Mouse (Mus musculus): Measurements from ENCODE around the gene Tanc1. TPM values are rescaled to one million over a fixed set of nuclear protein-coding genes. Genes with fewer than 3 reads are reported as not detected.

The Tanc1 gene
- polyA plus RNA-seq, 1 experiment from 2014 or later, result 24.8 TPM

DNA sequence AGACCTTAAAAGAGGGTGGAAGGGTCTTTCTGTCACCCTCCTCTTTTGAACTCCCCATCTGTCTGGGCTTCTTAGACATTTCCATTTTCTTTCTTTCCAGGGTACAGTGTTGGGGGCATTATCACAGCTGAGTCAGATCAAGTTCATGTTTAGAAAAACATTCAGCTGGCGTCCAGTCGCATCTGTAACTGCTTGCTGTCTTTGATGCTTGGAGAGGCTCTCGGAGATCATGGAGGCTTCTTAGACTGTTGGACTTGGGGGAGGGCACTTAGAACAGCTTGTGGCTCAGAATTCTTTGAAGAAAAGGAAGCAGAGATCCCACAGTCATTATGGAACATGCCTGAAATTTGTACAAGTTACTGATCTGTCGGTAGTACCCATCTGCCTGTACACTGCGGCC is 121.6 kb downstream of the Tanc1 start:
- Histone ChIP-seq H3K4me2 (replicated peaks; ENCODE audit: low read depth, low read length) (no peak overlapping the region), H3K36me3 (ENCODE audit: control insufficient read depth, insufficient read depth, low read length) (no peaks in the 10 kb centered on the region; the same call in 1 of the 2 replicates), H3K27ac (ENCODE audit: low read length) (no peak overlapping the region; the same call in 1 of the 2 replicates), H3K4me3 (ENCODE audit: low read depth, low read length) (no peak overlapping the region), H3K4me1 (ENCODE audit: control insufficient read depth, insufficient read depth, low read length) (peaks cover 4% of the 10 kb centered on the region; the same call in 1 of the 2 replicates), H3K27me3 (ENCODE audit: control insufficient read depth, insufficient read depth, low read length) (no peaks in the 10 kb centered on the region), H3K9ac (replicated peaks; ENCODE audit: low read depth, low read length) (no peak overlapping the region), H3K9me3 (ENCODE audit: control insufficient read depth, low read depth, low read length) (no peaks in the 10 kb centered on the region)
- 51% methylated on average over 5 of the region's 5 CpGs for WGBS
- ATAC-seq (ENCODE audit: insufficient number of reproducible peaks, insufficient read depth, low FRiP score, low read depth), result no peak

- Histone ChIP-seq H3K4me3 (ENCODE audit: low read depth, low read length) (no peak overlapping the region), H3K4me2 (replicated peaks; ENCODE audit: low read depth, low read length) (no peak overlapping the region), H3K27me3 (ENCODE audit: control insufficient read depth, insufficient read depth, low read length) (no peaks in the 10 kb centered on the region), H3K36me3 (ENCODE audit: control insufficient read depth, insufficient read depth, low read length) (no peaks in the 10 kb centered on the region; the same call in 1 of the 2 replicates), H3K9me3 (ENCODE audit: control insufficient read depth, low read depth, low read length) (no peaks in the 10 kb centered on the region), H3K4me1 (ENCODE audit: control insufficient read depth, insufficient read depth, low read length) (peaks cover 4% of the 10 kb centered on the region; the same call in 1 of the 2 replicates), H3K27ac (ENCODE audit: low read length) (peak overlapping the region; percentile 33; the same call in 1 of the 2 replicates), H3K9ac (replicated peaks; ENCODE audit: low read depth, low read length) (no peak overlapping the region)
- no peak for ATAC-seq (ENCODE audit: insufficient number of reproducible peaks, insufficient read depth, low FRiP score, low read depth)
- 64% methylated on average over 10 of the region's 10 CpGs for WGBS
Measured at GRCm38 (mm10) chr2:59736401-59736898, 124.6 kb downstream of the Tanc1 start.

- no peaks in the 10 kb centered on the region for H3K27me3 ChIP-seq (ENCODE audit: control insufficient read depth, insufficient read depth, low read length)
- H3K4me2 ChIP-seq (replicated peaks; ENCODE audit: low read depth, low read length), result no peak overlapping the region
- no peaks in the 10 kb centered on the region for H3K36me3 ChIP-seq (ENCODE audit: control insufficient read depth, insufficient read depth, low read length)
- no peak for ATAC-seq (ENCODE audit: insufficient number of reproducible peaks, insufficient read depth, low FRiP score, low read depth)
- H3K9ac ChIP-seq (replicated peaks; ENCODE audit: low read depth, low read length), result no peak overlapping the region
- 83% methylated on average over 6 of the region's 6 CpGs for WGBS
- H3K4me3 ChIP-seq (ENCODE audit: low read depth, low read length), result no peak overlapping the region
- H3K27ac ChIP-seq (ENCODE audit: low read length), result no peak overlapping the region
- H3K9me3 ChIP-seq (ENCODE audit: control insufficient read depth, low read depth, low read length), result no peaks in the 10 kb centered on the region
- H3K4me1 ChIP-seq (ENCODE audit: control insufficient read depth, insufficient read depth, low read length), result peaks cover 4% of the 10 kb centered on the region; the same call in 1 of the 2 replicates
Measured at GRCm38 (mm10) chr2:59737368-59737767, 125.5 kb downstream of the Tanc1 start.

DNA sequence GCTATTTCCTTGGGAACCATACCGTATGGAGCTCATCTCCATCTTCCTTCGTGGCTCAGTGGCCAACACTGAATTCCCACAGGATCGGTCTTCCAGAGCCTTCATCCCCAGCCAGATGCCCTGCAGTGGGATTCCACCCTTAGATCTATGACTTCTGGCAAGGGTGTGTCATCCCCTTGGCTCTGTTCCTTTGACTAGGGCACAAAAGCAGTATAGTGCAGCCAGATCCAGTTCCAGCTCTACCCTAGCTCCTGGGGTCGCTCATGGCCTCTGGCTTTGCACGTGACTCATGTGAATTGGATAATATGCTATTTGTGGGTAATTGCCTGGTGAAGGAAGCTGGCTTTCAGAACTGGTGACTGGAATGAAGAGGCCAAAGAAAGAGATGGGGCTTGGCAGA is 126.5 kb downstream of the Tanc1 start:
- H3K4me1 ChIP-seq (ENCODE audit: control insufficient read depth, insufficient read depth, low read length), result peaks cover 4% of the 10 kb centered on the region; the same call in 1 of the 2 replicates
- H3K4me2 ChIP-seq (replicated peaks; ENCODE audit: low read depth, low read length), result no peak overlapping the region
- no peaks in the 10 kb centered on the region for H3K36me3 ChIP-seq (ENCODE audit: control insufficient read depth, insufficient read depth, low read length)
- H3K27ac ChIP-seq (ENCODE audit: low read length), result no peak overlapping the region
- no peak overlapping the region for H3K9ac ChIP-seq (replicated peaks; ENCODE audit: low read depth, low read length)
- WGBS, result 82% methylated on average over 5 of the region's 5 CpGs
- H3K27me3 ChIP-seq (ENCODE audit: control insufficient read depth, insufficient read depth, low read length), result no peaks in the 10 kb centered on the region
- no peak for ATAC-seq (ENCODE audit: insufficient number of reproducible peaks, insufficient read depth, low FRiP score, low read depth)
- H3K9me3 ChIP-seq (ENCODE audit: control insufficient read depth, low read depth, low read length), result no peaks in the 10 kb centered on the region
- no peak overlapping the region for H3K4me3 ChIP-seq (ENCODE audit: low read depth, low read length)

DNA sequence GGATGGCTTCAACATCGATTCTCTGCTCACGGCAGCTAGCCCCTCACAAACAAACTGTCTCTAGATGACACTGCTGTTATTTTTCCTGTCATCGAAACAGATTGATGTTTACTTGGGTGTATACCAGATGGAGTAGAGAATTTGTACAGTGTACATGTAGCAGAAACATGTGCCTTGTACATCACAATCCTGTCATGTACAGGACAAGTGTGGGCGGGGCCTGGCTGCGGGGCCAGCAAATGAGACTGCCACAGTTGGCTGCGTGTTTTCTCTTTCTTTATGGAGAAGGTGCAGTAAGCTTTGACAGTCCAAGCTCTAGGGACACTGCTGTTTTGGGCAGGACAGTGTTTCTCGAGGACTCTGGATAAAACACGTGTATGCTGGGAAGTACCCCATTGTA is 127.2 kb downstream of the Tanc1 start:
- WGBS, result 76% methylated on average over 8 of the region's 8 CpGs
- no peak for ATAC-seq (ENCODE audit: insufficient number of reproducible peaks, insufficient read depth, low FRiP score, low read depth)
- no peaks in the 10 kb centered on the region for H3K36me3 ChIP-seq (ENCODE audit: control insufficient read depth, insufficient read depth, low read length)
- H3K9me3 ChIP-seq (ENCODE audit: control insufficient read depth, low read depth, low read length), result no peaks in the 10 kb centered on the region
- peaks cover 4% of the 10 kb centered on the region; the same call in 1 of the 2 replicates for H3K4me1 ChIP-seq (ENCODE audit: control insufficient read depth, insufficient read depth, low read length)
- H3K4me2 ChIP-seq (replicated peaks; ENCODE audit: low read depth, low read length), result no peak overlapping the region
- H3K27ac ChIP-seq (ENCODE audit: low read length), result no peak overlapping the region
- no peak overlapping the region for H3K4me3 ChIP-seq (ENCODE audit: low read depth, low read length)
- H3K9ac ChIP-seq (replicated peaks; ENCODE audit: low read depth, low read length), result no peak overlapping the region
- H3K27me3 ChIP-seq (ENCODE audit: control insufficient read depth, insufficient read depth, low read length), result no peaks in the 10 kb centered on the region

DNA sequence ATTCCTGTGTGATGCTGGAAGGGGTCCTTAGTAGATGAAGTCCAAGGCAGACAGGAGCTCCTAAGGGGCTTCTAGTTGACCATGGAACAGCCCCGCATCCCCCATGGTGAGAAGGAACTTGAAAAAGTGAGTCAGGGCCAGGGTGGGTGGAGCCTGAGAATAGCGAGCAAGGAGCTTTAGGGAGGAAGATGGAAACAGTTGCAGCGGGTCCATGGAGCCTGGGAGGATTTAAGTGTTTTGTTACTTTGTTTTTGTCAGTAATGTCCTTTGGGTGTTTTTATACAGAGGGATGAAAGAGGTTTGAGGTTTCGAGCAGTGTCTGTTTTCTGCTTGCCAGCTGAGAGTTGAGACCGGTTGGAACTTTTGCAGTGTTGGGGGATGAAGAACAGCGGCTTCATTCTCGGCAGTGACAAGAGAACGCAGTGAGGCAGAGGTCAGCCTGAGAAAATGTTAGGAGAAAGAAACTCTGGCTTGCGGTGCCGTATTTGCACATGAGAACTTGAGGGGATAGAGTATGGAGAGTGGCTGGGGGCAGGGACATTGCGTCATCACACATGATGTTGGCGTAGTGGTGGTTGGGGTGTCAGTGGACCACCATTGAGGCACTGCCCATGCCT is 130.8 kb downstream of the Tanc1 start:
- WGBS, result 68% methylated on average over 12 of the region's 12 CpGs
- no peaks in the 10 kb centered on the region for H3K36me3 ChIP-seq (ENCODE audit: control insufficient read depth, insufficient read depth, low read length)
- no peaks in the 10 kb centered on the region; the same call in 1 of the 2 replicates for H3K4me1 ChIP-seq (ENCODE audit: control insufficient read depth, insufficient read depth, low read length)
- H3K27ac ChIP-seq (ENCODE audit: low read length), result no peak overlapping the region
- no peak overlapping the region for H3K9ac ChIP-seq (replicated peaks; ENCODE audit: low read depth, low read length)
- no peak for ATAC-seq (ENCODE audit: insufficient number of reproducible peaks, insufficient read depth, low FRiP score, low read depth)
- H3K9me3 ChIP-seq (ENCODE audit: control insufficient read depth, low read depth, low read length), result no peaks in the 10 kb centered on the region
- H3K27me3 ChIP-seq (ENCODE audit: control insufficient read depth, insufficient read depth, low read length), result no peaks in the 10 kb centered on the region
- no peak overlapping the region for H3K4me3 ChIP-seq (ENCODE audit: low read depth, low read length)
- H3K4me2 ChIP-seq (replicated peaks; ENCODE audit: low read depth, low read length), result no peak overlapping the region

DNA sequence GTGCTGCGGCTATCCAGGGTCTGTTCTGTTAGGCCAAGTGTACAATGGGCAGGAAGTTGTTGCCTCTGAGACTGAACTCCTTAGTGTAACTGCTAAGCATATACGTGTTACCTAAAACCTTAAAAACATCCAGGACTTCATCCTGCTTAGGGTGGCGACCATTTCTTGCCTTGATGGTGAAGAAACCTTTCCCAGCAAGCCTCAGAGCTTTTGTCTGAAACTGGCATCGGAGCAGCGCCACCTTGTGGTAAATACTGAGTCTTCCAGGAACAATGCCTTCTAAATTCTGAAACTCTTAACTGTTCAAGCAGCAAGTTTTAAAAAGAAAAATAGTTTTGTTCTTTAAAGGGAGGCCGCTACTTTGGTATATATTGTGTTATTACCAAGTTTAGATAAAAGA is 133.6 kb downstream of the Tanc1 start:
- WGBS, result 41% methylated on average over 6 of the region's 6 CpGs
- no peak overlapping the region for H3K27ac ChIP-seq (ENCODE audit: low read length)
- no peaks in the 10 kb centered on the region for H3K9me3 ChIP-seq (ENCODE audit: control insufficient read depth, low read depth, low read length)
- H3K9ac ChIP-seq (replicated peaks; ENCODE audit: low read depth, low read length), result no peak overlapping the region
- no peaks in the 10 kb centered on the region; the same call in 1 of the 2 replicates for H3K4me1 ChIP-seq (ENCODE audit: control insufficient read depth, insufficient read depth, low read length)
- H3K36me3 ChIP-seq (ENCODE audit: control insufficient read depth, insufficient read depth, low read length), result no peaks in the 10 kb centered on the region
- no peak for ATAC-seq (ENCODE audit: insufficient number of reproducible peaks, insufficient read depth, low FRiP score, low read depth)
- no peaks in the 10 kb centered on the region for H3K27me3 ChIP-seq (ENCODE audit: control insufficient read depth, insufficient read depth, low read length)
- no peak overlapping the region for H3K4me2 ChIP-seq (replicated peaks; ENCODE audit: low read depth, low read length)
- H3K4me3 ChIP-seq (ENCODE audit: low read depth, low read length), result no peak overlapping the region

DNA sequence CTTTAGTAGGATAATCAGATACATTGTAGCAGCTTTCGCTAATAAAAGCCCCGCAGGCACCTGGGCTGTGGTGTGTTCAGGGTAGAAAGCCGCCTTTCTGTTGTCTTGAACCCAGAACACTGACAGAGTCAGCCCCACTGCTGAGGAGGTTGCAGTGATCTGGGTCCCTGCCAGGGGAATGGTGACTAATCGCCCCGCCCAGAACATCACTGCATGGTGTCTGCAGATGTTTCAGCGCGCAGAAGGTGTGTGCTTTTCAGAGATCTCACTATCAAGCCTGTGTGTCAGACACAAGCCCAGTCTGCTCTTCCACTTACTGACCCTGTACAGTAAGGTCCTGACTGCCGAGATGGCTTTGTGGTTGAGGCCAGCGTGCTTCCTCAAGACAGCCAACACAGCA is 134.2 kb downstream of the Tanc1 start:
- no peak for ATAC-seq (ENCODE audit: insufficient number of reproducible peaks, insufficient read depth, low FRiP score, low read depth)
- Histone ChIP-seq H3K27me3 (ENCODE audit: control insufficient read depth, insufficient read depth, low read length) (no peaks in the 10 kb centered on the region), H3K4me1 (ENCODE audit: control insufficient read depth, insufficient read depth, low read length) (no peaks in the 10 kb centered on the region; the same call in 1 of the 2 replicates), H3K4me3 (ENCODE audit: low read depth, low read length) (no peak overlapping the region), H3K36me3 (ENCODE audit: control insufficient read depth, insufficient read depth, low read length) (no peaks in the 10 kb centered on the region), H3K4me2 (replicated peaks; ENCODE audit: low read depth, low read length) (no peak overlapping the region), H3K9me3 (ENCODE audit: control insufficient read depth, low read depth, low read length) (no peaks in the 10 kb centered on the region), H3K9ac (replicated peaks; ENCODE audit: low read depth, low read length) (no peak overlapping the region), H3K27ac (ENCODE audit: low read length) (no peak overlapping the region)
- WGBS, result 80% methylated on average over 9 of the region's 9 CpGs

DNA sequence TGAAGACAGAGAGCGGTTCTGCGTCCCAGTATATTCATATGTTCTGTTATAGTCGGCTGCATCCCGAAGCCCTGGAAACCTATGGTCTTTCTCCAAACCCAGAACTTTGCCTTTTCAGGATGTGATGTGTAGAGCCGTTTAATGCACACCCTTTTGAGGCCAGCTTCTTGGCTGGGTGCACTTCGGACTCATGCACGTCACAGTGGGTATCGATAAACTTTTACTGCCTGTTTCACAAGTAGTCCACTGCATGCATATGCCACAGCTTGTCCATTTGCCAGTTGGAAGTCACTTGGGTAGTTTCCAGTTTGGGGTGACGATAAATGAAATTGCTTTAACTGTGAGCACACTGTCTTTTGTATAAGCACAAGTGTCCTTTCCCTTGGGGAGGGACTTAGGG is 135.9 kb downstream of the Tanc1 start:
- ATAC-seq (ENCODE audit: insufficient number of reproducible peaks, insufficient read depth, low FRiP score, low read depth), result no peak
- no peaks in the 10 kb centered on the region for H3K27me3 ChIP-seq (ENCODE audit: control insufficient read depth, insufficient read depth, low read length)
- no peak overlapping the region for H3K4me2 ChIP-seq (replicated peaks; ENCODE audit: low read depth, low read length)
- WGBS, result 90% methylated on average over 9 of the region's 9 CpGs
- H3K9ac ChIP-seq (replicated peaks; ENCODE audit: low read depth, low read length), result no peak overlapping the region
- H3K36me3 ChIP-seq (ENCODE audit: control insufficient read depth, insufficient read depth, low read length), result no peaks in the 10 kb centered on the region
- H3K9me3 ChIP-seq (ENCODE audit: control insufficient read depth, low read depth, low read length), result no peaks in the 10 kb centered on the region
- no peak overlapping the region for H3K4me3 ChIP-seq (ENCODE audit: low read depth, low read length)
- H3K4me1 ChIP-seq (ENCODE audit: control insufficient read depth, insufficient read depth, low read length), result no peaks in the 10 kb centered on the region
- no peak overlapping the region for H3K27ac ChIP-seq (ENCODE audit: low read length)

Measured in stomach, embryonic 14.5 days (tissue).